Mouse (Mus musculus): ENCODE results near the gene Gpr173.

DNA sequence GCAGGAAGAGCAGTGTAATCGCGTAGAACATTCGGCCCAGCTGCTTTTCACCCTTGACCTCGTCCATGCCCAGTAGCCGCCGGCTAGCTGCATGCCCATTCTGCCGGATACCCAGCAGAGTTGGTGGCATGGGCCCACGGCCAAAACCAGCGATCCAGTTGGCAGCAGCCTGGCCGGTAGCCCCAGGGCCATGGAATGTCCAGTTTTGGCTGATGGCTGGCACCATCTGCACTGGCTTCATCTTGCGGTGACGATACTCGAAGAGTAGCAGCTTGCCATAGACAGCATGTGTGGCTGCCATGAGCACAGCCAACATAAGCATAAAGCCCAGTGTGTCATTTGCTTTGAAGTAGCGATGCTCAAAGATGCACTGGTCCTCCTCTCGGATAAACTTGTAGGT lies 21.9 kb downstream of the Gpr173 start:
- TF ChIP-seq CTCF (IDR thresholded peaks at IDR 0.05; ENCODE audit: extremely low read depth, insufficient read length, insufficient replicate concordance, low read depth, low read length) (no peak), POLR2A (IDR thresholded peaks at IDR 0.05; ENCODE audit: low read depth, low read length) (no peak)
